Mouse (Mus musculus) thymus, adult 2 months (tissue): ENCODE results near the gene Mt1. TPM values are rescaled to one million over a fixed set of nuclear protein-coding genes. Genes with fewer than 3 reads are reported as not detected.

Experiments used
- DNase-seq: peaks from one replicate; pipeline ENCODE4 v3.0.0; 2021
- H3K27ac ChIP-seq: fragments of 200-500 bp; 2 replicates; pipeline ENCODE4 v1.5.1; 2012; ENCODE audit warnings: low read length, control low read depth; ENCODE audit not compliant: control insufficient read depth, insufficient read depth
- H3K27me3 ChIP-seq: fragments of 200-500 bp; 2 replicates; pipeline ENCODE4 v1.6.1; 2012; ENCODE audit warnings: mild to moderate bottlenecking, low read length, moderate library complexity, mixed read lengths; ENCODE audit not compliant: control insufficient read depth, insufficient read depth
- H3K36me3 ChIP-seq: fragments of 200-500 bp; 2 replicates; pipeline ENCODE4 v1.6.1; 2012; ENCODE audit warnings: mild to moderate bottlenecking, low read length, moderate library complexity; ENCODE audit not compliant: control insufficient read depth, insufficient read depth
- H3K4me1 ChIP-seq: fragments of 200-500 bp; replicated peaks from 2 replicates; pipeline ENCODE4 v1.6.1; 2012; ENCODE audit warnings: low read length; ENCODE audit not compliant: control insufficient read depth, insufficient read depth
- H3K4me3 ChIP-seq: fragments of 200-500 bp; 2 replicates; pipeline ENCODE4 v1.5.1; 2012; ENCODE audit warnings: mild to moderate bottlenecking, low read length, control low read depth, moderate library complexity; ENCODE audit not compliant: control insufficient read depth, insufficient read depth
- CTCF ChIP-seq: fragments of 200-500 bp; IDR thresholded peaks from 2 replicates; pipeline ENCODE4 v1.5.1; 2012; ENCODE audit warnings: mild to moderate bottlenecking, control low read depth, low read length, moderate library complexity, borderline replicate concordance; ENCODE audit not compliant: control insufficient read depth, poor library complexity, insufficient read depth; ENCODE audit errors: extremely low read depth
- POLR2A ChIP-seq: fragments of 200-500 bp; IDR thresholded peaks from 2 replicates; pipeline ENCODE4 v1.6.1; 2012; ENCODE audit warnings: mild to moderate bottlenecking, low read length, control low read depth, moderate library complexity; ENCODE audit not compliant: control insufficient read depth, poor library complexity, insufficient read depth; ENCODE audit errors: extremely low read depth
- WGBS: fragments of 180-500 bp; shearing (Covaris S2); methylation state at CpG from one replicate; pipeline ENCODE4 v1.1.7; 2018; 5-methylcytosine and 5-hydroxymethylcytosine counted together
- polyA plus RNA-seq: library from polyadenylated mRNA; depleted of rRNA; stranded (reverse); fragments of >200 nt; gene quantifications from 2 replicates; pipeline ENCODE4 v1.2.3, GENCODE M21; 2012; rRNA removed

The Mt1 gene
- polyA plus RNA-seq, 1 experiment: 260 TPM

- TF ChIP-seq POLR2A: no peak
- TF ChIP-seq CTCF: no peak
- H3K27ac ChIP-seq: no peak overlapping the region
- peak overlapping the region; percentile 15; the same call in 1 of the 2 replicates for H3K4me3 ChIP-seq
- no peak for DNase-seq
- H3K36me3 ChIP-seq: no peaks in the 10 kb centered on the region
- WGBS: 58% methylated on average over 6 of the region's 6 CpGs
- H3K4me1 ChIP-seq: peaks cover 8% of the 10 kb centered on the region
- no peaks in the 10 kb centered on the region for H3K27me3 ChIP-seq
Observed at GRCm38 (mm10) chr8:94213819-94214218, 34.9 kb downstream of the Mt1 start.

GRCm38 (mm10) chr8:94214252-94215173 lies 35.6 kb downstream of the Mt1 start, which contains the start of gene Nup93:
Gene Nup93 (plus strand): TSS chr8:94214564.
- Histone ChIP-seq H3K36me3 (no peaks in the 10 kb centered on the region), H3K27me3 (no peaks in the 10 kb centered on the region), H3K4me1 (peaks cover 8% of the 10 kb centered on the region), H3K4me3 (peak within 1 kb of the TSS; percentile 71), H3K27ac (no peak within 1 kb of the TSS)
- WGBS: under 1% methylated on average over 68 of the region's 68 CpGs
- DNase-seq: peak; percentile 96
- TF ChIP-seq CTCF (peak; percentile 17; the same call in 1 of the 2 replicates), POLR2A (peak; percentile 50; the same call in 1 of the 2 replicates)

GRCm38 (mm10) chr8:94227381-94227939 lies 48.6 kb downstream of the Mt1 start:
- Histone ChIP-seq H3K27ac (no peak overlapping the region), H3K4me1 (no peaks in the 10 kb centered on the region; the same call in 1 of the 2 replicates), H3K4me3 (no peak overlapping the region), H3K36me3 (no peaks in the 10 kb centered on the region), H3K27me3 (no peaks in the 10 kb centered on the region)
- no peak for DNase-seq
- TF ChIP-seq CTCF: no peak
- TF ChIP-seq POLR2A: no peak
- 96% methylated on average over 7 of the region's 7 CpGs for WGBS

Other genes starting within 250 kb of the Mt1 start
- 101 and 112 TPM in 2 replicates for gene Amfr, start 166.2 kb upstream of the Mt1 start, polyA plus RNA-seq
- 67.4 and 98.3 TPM in 2 replicates for gene Nudt21, start 142.1 kb upstream of the Mt1 start, polyA plus RNA-seq
- gene Ogfod1, start 141.9 kb upstream of the Mt1 start, polyA plus RNA-seq: 8.8 and 9.0 TPM in 2 replicates
- 7.5 and 13.0 TPM in 2 replicates for gene Bbs2, start 80.2 kb upstream of the Mt1 start, polyA plus RNA-seq
- gene Mt4, start 41.9 kb upstream of the Mt1 start, polyA plus RNA-seq: 6.5 and 12.1 TPM in 2 replicates
- gene Mt3, start 26.5 kb upstream of the Mt1 start, polyA plus RNA-seq: 0.96 and 1.9 TPM in 2 replicates
- gene Mt2, start 6.4 kb upstream of the Mt1 start, polyA plus RNA-seq: 16.2 and 21.0 TPM in 2 replicates
- gene Nup93, start 35.5 kb downstream of the Mt1 start, polyA plus RNA-seq: 28.1 and 28.2 TPM in 2 replicates
- 1.3 TPM in 2 replicates for gene Slc12a3, start 150.1 kb downstream of the Mt1 start, polyA plus RNA-seq
- 198 and 218 TPM in 2 replicates for gene Herpud1, start 207.4 kb downstream of the Mt1 start, polyA plus RNA-seq